Mouse (Mus musculus): ENCODE results near the gene Atp6v0a4.

DNA sequence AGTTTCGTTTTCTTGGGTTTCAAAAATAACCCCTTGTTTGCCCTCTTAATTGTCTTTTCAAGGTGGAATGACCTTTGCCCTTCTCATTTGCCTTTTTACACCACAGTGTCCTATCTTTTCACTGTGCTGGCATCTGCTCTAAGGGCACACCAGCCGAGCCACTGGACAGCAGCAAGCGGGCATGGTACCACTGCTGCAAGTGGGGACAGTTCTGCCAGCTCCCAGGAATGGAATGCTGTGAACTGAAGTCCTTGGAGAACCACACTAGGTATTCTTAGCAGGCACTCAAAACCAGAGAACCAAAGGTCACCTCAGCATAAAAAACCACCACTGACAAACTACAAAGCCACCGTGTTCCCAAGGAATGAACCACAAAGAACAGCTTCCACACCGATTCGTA lies 1.6 kb downstream of the Atp6v0a4 start:
- TF ChIP-seq CTCF (IDR thresholded peaks at IDR 0.05; ENCODE audit: borderline replicate concordance, insufficient read depth, low read depth, low read length): no peak
- TF ChIP-seq POLR2A (IDR thresholded peaks at IDR 0.05; ENCODE audit: borderline replicate concordance, insufficient read depth, low read length): no peak
